Mouse (Mus musculus) CH12.LX (cell line): ENCODE results near the gene Sys1. TPM values are rescaled to one million over a fixed set of nuclear protein-coding genes. Genes with fewer than 3 reads are reported as not detected.
A peak's percentile ranks its signal among the peaks of the same experiment; 100 is the strongest.

Experiments
- DNase-seq: peaks from one replicate; pipeline ENCODE4 v3.0.0-alpha.2; 2013; ENCODE audit errors: extremely low read depth
- H3K27ac ChIP-seq: 2 replicates; pipeline ENCODE4 v1.5.1; 2012; ENCODE audit warnings: low read depth, mild to moderate bottlenecking, control low read depth, moderate library complexity; ENCODE audit not compliant: insufficient read depth
- H3K27me3 ChIP-seq: replicated peaks from 2 replicates; pipeline ENCODE3; 2012; ENCODE audit warnings: inconsistent platforms
- H3K36me3 ChIP-seq, 2 experiments: replicated peaks in 1 of 2; 2 replicates each; pipeline versions ENCODE3 to v1.6.1; 2012; ENCODE audit warnings: inconsistent platforms in 1 of 2, low read length in 1 of 2, mild to moderate bottlenecking in 1 of 2, mixed read lengths in 1 of 2, moderate library complexity in 1 of 2; ENCODE audit not compliant: control insufficient read depth in 1 of 2, insufficient read depth in 1 of 2
- H3K4me1 ChIP-seq, 2 experiments: 2 replicates each; pipeline ENCODE4 v1.6.1; 2012; ENCODE audit warnings: inconsistent platforms in 1 of 2, moderate library complexity in 1 of 2; ENCODE audit not compliant: insufficient read depth in 2 of 2, control insufficient read depth in 1 of 2
- H3K4me2 ChIP-seq: 2 replicates; pipeline ENCODE4 v1.6.1; 2012; ENCODE audit warnings: low read depth, mild to moderate bottlenecking, control low read depth; ENCODE audit not compliant: poor library complexity, insufficient read depth, severe bottlenecking
- H3K4me3 ChIP-seq, 3 experiments: fragments of 150-350 bp in 1 of 3; sonication (generic) in 1 of 3; replicated peaks in 1 of 3; 2 replicates each; pipeline versions ENCODE3 to v1.5.1; 2011 to 2012; ENCODE audit warnings: low read depth in 2 of 3, low read length in 2 of 3, mild to moderate bottlenecking in 2 of 3, moderate library complexity in 2 of 3, control low read depth in 1 of 3, improper control_type of control experiment in 1 of 3, inconsistent platforms in 1 of 3, mixed read lengths in 1 of 3; ENCODE audit not compliant: poor library complexity in 1 of 3
- H3K79me2 ChIP-seq: replicated peaks from 2 replicates; pipeline ENCODE4 v1.6.1; 2012; ENCODE audit warnings: mild to moderate bottlenecking, moderate library complexity; ENCODE audit not compliant: control insufficient read depth, poor library complexity, insufficient read depth, severe bottlenecking; ENCODE audit errors: extremely low read depth
- H3K9ac ChIP-seq: 2 replicates; pipeline ENCODE4 v1.6.1; 2012; ENCODE audit warnings: low read depth, mild to moderate bottlenecking, control low read depth, moderate library complexity; ENCODE audit not compliant: insufficient read depth
- H3K9me3 ChIP-seq: replicated peaks from 2 replicates; pipeline ENCODE3; 2012; ENCODE audit warnings: low read length, inconsistent platforms, mixed read lengths
- BHLHE40 ChIP-seq: IDR thresholded peaks from 2 replicates; pipeline ENCODE4 v1.6.1; 2011; ENCODE audit warnings: mild to moderate bottlenecking, low read depth, low read length, improper control_type of control experiment
- CHD1 ChIP-seq: IDR thresholded peaks from 2 replicates; pipeline ENCODE4 v1.6.1; 2012; ENCODE audit warnings: low read depth, low read length, improper control_type of control experiment, inconsistent platforms
- CTCF ChIP-seq, 2 experiments: IDR thresholded peaks in 1 of 2; conservative IDR thresholded peaks in 1 of 2; 2 replicates each; pipeline ENCODE4 v1.5.1; 2011 to 2012; ENCODE audit warnings: low read depth in 2 of 2, low read length in 2 of 2, improper control_type of control experiment in 1 of 2, inconsistent platforms in 1 of 2, mild to moderate bottlenecking in 1 of 2, moderate library complexity in 1 of 2
- ELF1 ChIP-seq: IDR thresholded peaks from 2 replicates; pipeline ENCODE4 v1.6.1; 2014; ENCODE audit warnings: low read depth, mild to moderate bottlenecking, inconsistent platforms, low read length, improper control_type of control experiment
- GABPA ChIP-seq: IDR thresholded peaks from 2 replicates; pipeline ENCODE4 v1.6.1; 2012; ENCODE audit warnings: low read depth, low read length, improper control_type of control experiment, inconsistent platforms; ENCODE audit not compliant: insufficient replicate concordance
- HCFC1 ChIP-seq: IDR thresholded peaks from 2 replicates; pipeline ENCODE4 v1.6.1; 2012; ENCODE audit warnings: low read depth, mild to moderate bottlenecking, inconsistent platforms, low read length, improper control_type of control experiment
- JUND ChIP-seq: conservative IDR thresholded peaks from 2 replicates; pipeline ENCODE4 v1.6.1; 2011; ENCODE audit warnings: low read depth, low read length, improper control_type of control experiment
- KAT2A ChIP-seq: IDR thresholded peaks from 2 replicates; pipeline ENCODE4 v1.6.1; 2012; ENCODE audit warnings: low read length, improper control_type of control experiment, inconsistent platforms; ENCODE audit not compliant: insufficient replicate concordance
- MAX ChIP-seq: IDR thresholded peaks from 2 replicates; pipeline ENCODE4 v1.6.1; 2011; ENCODE audit warnings: low read length, improper control_type of control experiment
- MEF2A ChIP-seq: IDR thresholded peaks from 2 replicates; pipeline ENCODE4 v1.6.1; 2014; ENCODE audit warnings: low read depth, mild to moderate bottlenecking, inconsistent platforms, low read length, improper control_type of control experiment, borderline replicate concordance
- MYC ChIP-seq: IDR thresholded peaks from 2 replicates; pipeline ENCODE4 v1.6.1; 2011; ENCODE audit warnings: low read depth, mild to moderate bottlenecking, improper control_type of control experiment, low read length
- PAX5 ChIP-seq: IDR thresholded peaks from 2 replicates; pipeline ENCODE4 v1.6.1; 2012; ENCODE audit warnings: low read length, inconsistent platforms, mixed read lengths
- RAD21 ChIP-seq: IDR thresholded peaks from 2 replicates; pipeline ENCODE4 v1.6.1; 2011; ENCODE audit warnings: low read depth, mild to moderate bottlenecking, low read length, improper control_type of control experiment, moderate library complexity
- SMC3 ChIP-seq: IDR thresholded peaks from 2 replicates; pipeline ENCODE4 v1.6.1; 2011; ENCODE audit warnings: low read depth, low read length, improper control_type of control experiment
- TBP ChIP-seq: conservative IDR thresholded peaks from 2 replicates; pipeline ENCODE4 v1.6.1; 2011; ENCODE audit warnings: low read depth, low read length, improper control_type of control experiment
- UBTF ChIP-seq: IDR thresholded peaks from 2 replicates; pipeline ENCODE4 v1.6.1; 2012; ENCODE audit warnings: low read depth, mild to moderate bottlenecking, inconsistent platforms, low read length, improper control_type of control experiment, moderate library complexity
- USF1 ChIP-seq: IDR thresholded peaks from 2 replicates; pipeline ENCODE4 v1.6.1; 2014; ENCODE audit warnings: low read depth, mild to moderate bottlenecking, inconsistent platforms, low read length, improper control_type of control experiment
- USF2 ChIP-seq: conservative IDR thresholded peaks from 2 replicates; pipeline ENCODE4 v1.6.1; 2011; ENCODE audit warnings: low read depth, low read length, improper control_type of control experiment
- ZC3H11A ChIP-seq: IDR thresholded peaks from 2 replicates; pipeline ENCODE4 v1.6.1; 2012; ENCODE audit warnings: low read depth, mild to moderate bottlenecking, inconsistent platforms, low read length, improper control_type of control experiment
- ZKSCAN1 ChIP-seq: IDR thresholded peaks from 2 replicates; pipeline ENCODE4 v1.6.1; 2012; ENCODE audit warnings: low read depth, inconsistent platforms, low read length, improper control_type of control experiment, borderline replicate concordance
- ZMIZ1 ChIP-seq: IDR thresholded peaks from 2 replicates; pipeline ENCODE4 v1.6.1; 2012; ENCODE audit warnings: low read depth, mild to moderate bottlenecking, inconsistent platforms, low read length, improper control_type of control experiment
- ZNF384 ChIP-seq: IDR thresholded peaks from 2 replicates; pipeline ENCODE4 v1.6.1; 2012; ENCODE audit warnings: low read depth, low read length, improper control_type of control experiment, inconsistent platforms
- dilution Hi-C: fragments of 300-500 bp; cut with MboI; formaldehyde crosslinking; loops from 2 replicates; pipeline ENCODE4 v1.14.3; 2020; ENCODE audit warnings: low sequenced_read_pairs; ENCODE audit not compliant: extremely low pct_unique_long_range_greater_than_20kb, extremely low pct_ligation_motif_present
- in situ Hi-C: fragments of 300-500 bp; cut with MboI; formaldehyde crosslinking; loops from 3 replicates; pipeline ENCODE4 v1.14.3; 2019; ENCODE audit warnings: low sequenced_read_pairs, low pct_ligation_motif_present, low pct_unique_long_range_greater_than_20kb, mixed read lengths
- polyA plus RNA-seq: library from polyadenylated mRNA; unstranded; fragments of >175 nt; gene quantifications from 2 replicates; pipeline ENCODE4 v1.2.1, GENCODE M21; 2012; ENCODE audit warnings: low read depth; ENCODE audit not compliant: insufficient read length
- total RNA-seq, 2 experiments: library from RNA; depleted of rRNA; stranded (reverse); fragments of 300-350 nt in 1 of 2; fragments of >200 nt in 1 of 2; gene quantifications; 2 replicates each; pipeline ENCODE4 v1.2.3; 2012 to 2014

The Sys1 gene
- total and polyA plus RNA-seq, 3 experiments, result 46.6 to 59.7 (median 57.4) TPM

- Histone ChIP-seq H3K4me1 (peaks cover 8 to 36% of the 10 kb centered on the region in 2 experiments), H3K27me3 (no peaks in the 10 kb centered on the region), H3K4me2 (no peak overlapping the region), H3K79me2 (peaks cover 4% of the 10 kb centered on the region; the same call in 1 of the 2 replicates), H3K4me3 (no peak overlapping the region), H3K36me3 (peaks cover 5 to 13% of the 10 kb centered on the region in 2 experiments), H3K27ac (no peak overlapping the region), H3K9me3 (no peaks in the 10 kb centered on the region), H3K9ac (no peak overlapping the region)
- TF ChIP-seq CTCF (conservative IDR thresholded peaks at IDR 0.05 in 1 of 2, IDR thresholded peaks at IDR 0.05 in 1 of 2; ENCODE audit: low read depth in 2 of 2, low read length in 2 of 2), result no peak
- TF ChIP-seq SMC3, result no peak
- dilution Hi-C loops, result no loop called here
- DNase-seq, result no peak
- in situ Hi-C loops, result no loop called here
Observed at GRCm38 (mm10) chr2:164494126-164494525, 37.4 kb downstream of the Sys1 start.

- peak overlapping the region; percentile 99 for H3K4me2 ChIP-seq
- peak; percentile 40 for DNase-seq
- H3K9ac ChIP-seq, result 0 out of 2 replicates have a peak overlapping the region, but pooled peaks have one; percentile 81
- dilution Hi-C loops, result no loop called here
- peaks cover 22 to 26% of the 10 kb centered on the region in 2 experiments for H3K36me3 ChIP-seq
- peaks cover 8 to 39% of the 10 kb centered on the region in 2 experiments for H3K4me1 ChIP-seq
- H3K27me3 ChIP-seq, result no peaks in the 10 kb centered on the region
- no peaks in the 10 kb centered on the region for H3K9me3 ChIP-seq
- TF ChIP-seq MAX (peak; percentile 22; the same call in 1 of the 2 replicates), ZMIZ1 (no peak)
- in situ Hi-C loops, result no loop called here
- no peak overlapping the region for H3K27ac ChIP-seq
- peak overlapping the region; percentile 25 to 93 (median 79) for H3K4me3 ChIP-seq
- H3K79me2 ChIP-seq, result peaks cover 4% of the 10 kb centered on the region
Observed at GRCm38 (mm10) chr2:164496331-164496730, 39.6 kb downstream of the Sys1 start.

GRCm38 (mm10) chr2:164496847-164497690, 40.3 kb downstream of the Sys1 start, which contains the start of gene Pigt:
TSS of gene Pigt (plus strand) at chr2:164497520.
- Histone ChIP-seq H3K4me2 (peak within 1 kb of the TSS; percentile 99), H3K4me3 (peak within 1 kb of the TSS; percentile 79 to 94 (median 93)), H3K9me3 (no peaks in the 10 kb centered on the region), H3K36me3 (peaks cover 28 to 33% of the 10 kb centered on the region in 2 experiments), H3K4me1 (peaks cover 8 to 39% of the 10 kb centered on the region in 2 experiments), H3K27ac (peak within 1 kb of the TSS; percentile 58; the same call in 1 of the 2 replicates), H3K79me2 (peaks cover 4% of the 10 kb centered on the region), H3K27me3 (no peaks in the 10 kb centered on the region), H3K9ac (peak within 1 kb of the TSS; percentile 81)
- peak; percentile 88 for DNase-seq
- dilution Hi-C loops (no loop called here), in situ Hi-C loops (no loop called here)
- TF ChIP-seq USF1, result no peak
- TF ChIP-seq ZKSCAN1, result no peak
- no peak for TF ChIP-seq PAX5
- no peak for TF ChIP-seq RAD21
- no peak for TF ChIP-seq CHD1
- TF ChIP-seq KAT2A, result peak; percentile 85; the same call in 1 of the 2 replicates
- TF ChIP-seq ELF1, result peak; percentile 98
- TF ChIP-seq ZNF384, result no peak
- TF ChIP-seq USF2, result no peak
- TF ChIP-seq CTCF (conservative IDR thresholded peaks at IDR 0.05 in 1 of 2, IDR thresholded peaks at IDR 0.05 in 1 of 2; ENCODE audit: low read depth in 2 of 2, low read length in 2 of 2), result no peak
- peak; percentile 82 for TF ChIP-seq ZMIZ1
- no peak for TF ChIP-seq JUND
- TF ChIP-seq TBP, result peak; percentile 70; the same call in 1 of the 2 replicates
- no peak for TF ChIP-seq BHLHE40
- TF ChIP-seq MYC, result 0 out of 2 replicates have a peak, but pooled peaks have one; percentile 44
- TF ChIP-seq GABPA, result peak; percentile 9; the same call in 1 of the 2 replicates
- TF ChIP-seq ZC3H11A, result no peak
- peak; percentile 87 for TF ChIP-seq HCFC1
- TF ChIP-seq MEF2A, result no peak; the same call in 1 of the 2 replicates
- no peak for TF ChIP-seq UBTF
